8 mouse cellular contexts compared by ENCODE assay signal in genomic region chr9:106371776-106372175, GRCm38 (mm10). TPM values are rescaled to one million over a fixed set of nuclear protein-coding genes. Genes with fewer than 3 reads are reported as not detected.
DNase-seq lines count a peak whose midpoint lies in the region; ATAC-seq and TF ChIP-seq lines count a peak whose summit lies in the region.

No protein-coding gene starts in this region.

- no peaks in the 10 kb centered on the region for H3K9me3 ChIP-seq in heart, postnatal 0 days (replicated peaks; ENCODE audit: control insufficient read depth, low read length)
- H3K9me3 ChIP-seq in neural tube, embryonic 11.5 days (ENCODE audit: control insufficient read depth, low read length): no peaks in the 10 kb centered on the region

- 0 out of 2 replicates have a peak, but pooled peaks have one; percentile 25 for TF ChIP-seq POLR2A in embryonic fibroblast, embryonic 13.5 days (IDR thresholded peaks at IDR 0.05; ENCODE audit: low read depth, low read length)

- WGBS in heart, postnatal 0 days: 11% methylated on average over 6 of the region's 6 CpGs
- WGBS in neural tube, embryonic 11.5 days: 15% methylated on average over 6 of the region's 6 CpGs

- TF ChIP-seq EP300 in heart, postnatal 0 days (IDR thresholded peaks at IDR 0.05; ENCODE audit: low read depth): peak; percentile 85

- 0 out of 2 replicates have a peak, but pooled peaks have one; percentile 3 for ATAC-seq in heart, postnatal 0 days (ENCODE audit: insufficient read depth, low read depth)
- no peak for ATAC-seq in neural tube, embryonic 11.5 days (ENCODE audit: insufficient read depth, low FRiP score, low TSS enrichment)

- peaks cover 10% of the 10 kb centered on the region; the same call in 1 of the 2 replicates for H3K4me1 ChIP-seq in embryonic fibroblast, embryonic 13.5 days (ENCODE audit: control insufficient read depth, insufficient read depth, low read length)
- H3K4me1 ChIP-seq in heart, postnatal 0 days (ENCODE audit: control insufficient read depth, insufficient read depth): peaks cover 25% of the 10 kb centered on the region
- peaks cover 31% of the 10 kb centered on the region for H3K4me1 ChIP-seq in neural tube, embryonic 11.5 days (ENCODE audit: control insufficient read depth, insufficient read depth, low read length)

- peak overlapping the region; percentile 91 for H3K4me2 ChIP-seq in heart, postnatal 0 days (ENCODE audit: low read depth, low read length)
- H3K4me2 ChIP-seq in neural tube, embryonic 11.5 days (ENCODE audit: low read depth): peak overlapping the region; percentile 32

- no peak for TF ChIP-seq CTCF in embryonic fibroblast, embryonic 13.5 days (IDR thresholded peaks at IDR 0.05; ENCODE audit: borderline replicate concordance, insufficient read depth, low read length)
- TF ChIP-seq CTCF in heart, postnatal 0 days (IDR thresholded peaks at IDR 0.05; ENCODE audit: low read depth): no peak

- H3K27me3 ChIP-seq in heart, postnatal 0 days (ENCODE audit: control insufficient read depth, insufficient read depth, low read length): no peaks in the 10 kb centered on the region
- H3K27me3 ChIP-seq in neural tube, embryonic 11.5 days (ENCODE audit: control insufficient read depth, insufficient read depth, low read length): no peaks in the 10 kb centered on the region

- H3K4me3 ChIP-seq in embryonic fibroblast, embryonic 13.5 days (ENCODE audit: insufficient read depth, low read length): peak overlapping the region; percentile 14
- H3K4me3 ChIP-seq in heart, postnatal 0 days (ENCODE audit: low read depth, low read length): peak overlapping the region; percentile 83
- H3K4me3 ChIP-seq in neural tube, embryonic 11.5 days (ENCODE audit: low read depth, low read length): no peak overlapping the region

- DNase-seq in spleen, adult 18-20 months: peak; percentile 82
- no peak for DNase-seq in spleen, adult 12 weeks (ENCODE audit: low spot score)
- peak; percentile 81 for DNase-seq in heart, postnatal 0 days (ENCODE audit: low spot score)
- peak; percentile 93 for DNase-seq in kidney, postnatal 10 days
- peak; percentile 92 to 95 for DNase-seq in lung, adult 18-20 months
- DNase-seq in neural tube, embryonic 11.5 days (ENCODE audit: low spot score): peak; percentile 24
- peak; percentile 48 for DNase-seq in testis, postnatal 14 days (ENCODE audit: low spot score)

- H3K9ac ChIP-seq in heart, postnatal 0 days (replicated peaks; ENCODE audit: low read depth, low read length): peak overlapping the region; percentile 37; the same call in 1 of the 2 replicates
- H3K9ac ChIP-seq in neural tube, embryonic 11.5 days (ENCODE audit: low read length): peak overlapping the region; percentile 32

- H3K27ac ChIP-seq in embryonic fibroblast, embryonic 13.5 days (ENCODE audit: insufficient read depth, low read length): peak overlapping the region; percentile 10; the same call in 1 of the 2 replicates
- peak overlapping the region; percentile 79 for H3K27ac ChIP-seq in heart, postnatal 0 days (ENCODE audit: low read depth)
- H3K27ac ChIP-seq in neural tube, embryonic 11.5 days (ENCODE audit: low read depth, low read length): no peak overlapping the region

- peaks cover 36% of the 10 kb centered on the region for H3K36me3 ChIP-seq in heart, postnatal 0 days (replicated peaks; ENCODE audit: control insufficient read depth, insufficient read depth, low read length)
- peaks cover 10% of the 10 kb centered on the region for H3K36me3 ChIP-seq in neural tube, embryonic 11.5 days (ENCODE audit: control insufficient read depth, insufficient read depth, low read length)

RNA-seq across cellular contexts. Expression of gene Dusp7, which starts 3.3 kb away (rescaled TPM):
- polyA plus RNA-seq in embryonic fibroblast, embryonic 13.5 days (2011; ENCODE audit: insufficient read length, low read depth, missing spikeins): 63.0 and 67.2 TPM in 2 replicates
- 46.9 and 47.7 TPM in 2 replicates for total RNA-seq in heart, postnatal 0 days (2014; rRNA removed; ENCODE audit: low replicate concordance)
- polyA plus RNA-seq in heart, postnatal 0 days (2015; fragmentation: Nextera tagmentation; extraction: Ambion mirVana): 9.1 and 10.3 TPM in 2 replicates
- 28.1 and 28.7 TPM in 2 replicates for polyA plus RNA-seq in neural tube, embryonic 11.5 days (2014; fragmentation: Nextera tagmentation; extraction: Ambion mirVana)

RNA-seq across cellular contexts. Expression of gene Rpl29, which starts 57.5 kb away (rescaled TPM):
- 346 and 369 TPM in 2 replicates for polyA plus RNA-seq in embryonic fibroblast, embryonic 13.5 days (2011; ENCODE audit: insufficient read length, low read depth, missing spikeins)
- 783 and 913 TPM in 2 replicates for total RNA-seq in heart, postnatal 0 days (2014; rRNA removed; ENCODE audit: low replicate concordance)
- polyA plus RNA-seq in heart, postnatal 0 days (2015; fragmentation: Nextera tagmentation; extraction: Ambion mirVana): 504 and 531 TPM in 2 replicates
- polyA plus RNA-seq in neural tube, embryonic 11.5 days (2014; fragmentation: Nextera tagmentation; extraction: Ambion mirVana): 844 and 856 TPM in 2 replicates
